Mouse (Mus musculus): Measurements from ENCODE around the gene Pttg1ip.

The Pttg1ip gene

GRCm38 (mm10) chr10:77608589-77608988 is 27.1 kb downstream of the Pttg1ip start:
- no peak for DNase-seq

GRCm38 (mm10) chr10:77610221-77610961 is 28.9 kb downstream of the Pttg1ip start:
- DNase-seq: no peak

- DNase-seq: no peak
Observed at GRCm38 (mm10) chr10:77613409-77613808, 31.9 kb downstream of the Pttg1ip start.

- no peak for DNase-seq
Observed at GRCm38 (mm10) chr10:77615647-77616046, 34.1 kb downstream of the Pttg1ip start.

GRCm38 (mm10) chr10:77616166-77616565 is 34.6 kb downstream of the Pttg1ip start:
- DNase-seq: no peak

- DNase-seq: no peak
Observed at GRCm38 (mm10) chr10:77616926-77617325, 35.4 kb downstream of the Pttg1ip start.

GRCm38 (mm10) chr10:77621546-77621945 is 40.0 kb downstream of the Pttg1ip start:
- DNase-seq: no peak

GRCm38 (mm10) chr10:77622055-77622988 is 40.8 kb downstream of the Pttg1ip start, which contains the start of gene Ube2g2:
TSS of gene Ube2g2 (plus strand) at chr10:77622275.
- DNase-seq: peak; percentile 91

GRCm38 (mm10) chr10:77623069-77623492 is 41.6 kb downstream of the Pttg1ip start:
- peak; percentile 53 for DNase-seq

- no peak for DNase-seq
Observed at GRCm38 (mm10) chr10:77623639-77624400, 42.3 kb downstream of the Pttg1ip start.

- no peak for DNase-seq
Observed at GRCm38 (mm10) chr10:77624570-77624995, 43.1 kb downstream of the Pttg1ip start.

GRCm38 (mm10) chr10:77626036-77626435 is 44.5 kb downstream of the Pttg1ip start:
- no peak for DNase-seq

- DNase-seq: no peak
Observed at GRCm38 (mm10) chr10:77626591-77626990, 45.1 kb downstream of the Pttg1ip start.

- DNase-seq: peak; percentile 74
Observed at GRCm38 (mm10) chr10:77627497-77627896, 46.0 kb downstream of the Pttg1ip start.

GRCm38 (mm10) chr10:77629163-77629562 is 47.6 kb downstream of the Pttg1ip start:
- no peak for DNase-seq

GRCm38 (mm10) chr10:77629970-77630369 is 48.5 kb downstream of the Pttg1ip start:
- no peak for DNase-seq

- no peak for DNase-seq
Observed at GRCm38 (mm10) chr10:77634016-77634415, 52.5 kb downstream of the Pttg1ip start.

- DNase-seq: no peak
Observed at GRCm38 (mm10) chr10:77634452-77635231, 53.1 kb downstream of the Pttg1ip start.

GRCm38 (mm10) chr10:77636234-77636922 is 54.9 kb downstream of the Pttg1ip start:
- DNase-seq: no peak

- no peak for DNase-seq
Observed at GRCm38 (mm10) chr10:77638956-77639355, 57.4 kb downstream of the Pttg1ip start.

- DNase-seq: no peak
Observed at GRCm38 (mm10) chr10:77643160-77643559, 61.6 kb downstream of the Pttg1ip start.

Data from cerebellum, adult 11 months (tissue).